Mouse (Mus musculus): ENCODE results near the gene Olfr223.

- TF ChIP-seq CTCF (IDR thresholded peaks at IDR 0.05; ENCODE audit: extremely low read depth, insufficient read depth, low read length) = no peak
- no peak for TF ChIP-seq POLR2A (IDR thresholded peaks at IDR 0.05; ENCODE audit: extremely low read depth, insufficient read depth, low read length)
Observed at GRCm38 (mm10) chr11:59562336-59562735, 30.8 kb downstream of the Olfr223 start.

All from cortical plate, adult 2 months (tissue).